Mouse (Mus musculus) CH12.LX (cell line): Measurements from ENCODE around the gene B3galt5. TPM values are rescaled to one million over a fixed set of nuclear protein-coding genes. Genes with fewer than 3 reads are reported as not detected.

Source experiments
- DNase-seq: peaks from one replicate; pipeline ENCODE4 v3.0.0-alpha.2; 2013; ENCODE audit errors: extremely low read depth
- H3K27ac ChIP-seq: 2 replicates; pipeline ENCODE4 v1.5.1; 2012; ENCODE audit warnings: low read depth, mild to moderate bottlenecking, control low read depth, moderate library complexity; ENCODE audit not compliant: insufficient read depth
- H3K27me3 ChIP-seq: replicated peaks from 2 replicates; pipeline ENCODE3; 2012; ENCODE audit warnings: inconsistent platforms
- H3K36me3 ChIP-seq, 2 experiments: replicated peaks in 1 of 2; 2 replicates each; pipeline versions ENCODE3 to v1.6.1; 2012; ENCODE audit warnings: inconsistent platforms in 1 of 2, low read length in 1 of 2, mild to moderate bottlenecking in 1 of 2, mixed read lengths in 1 of 2, moderate library complexity in 1 of 2; ENCODE audit not compliant: control insufficient read depth in 1 of 2, insufficient read depth in 1 of 2
- H3K4me1 ChIP-seq, 2 experiments: 2 replicates each; pipeline ENCODE4 v1.6.1; 2012; ENCODE audit warnings: inconsistent platforms in 1 of 2, moderate library complexity in 1 of 2; ENCODE audit not compliant: insufficient read depth in 2 of 2, control insufficient read depth in 1 of 2
- H3K4me2 ChIP-seq: 2 replicates; pipeline ENCODE4 v1.6.1; 2012; ENCODE audit warnings: low read depth, mild to moderate bottlenecking, control low read depth; ENCODE audit not compliant: poor library complexity, insufficient read depth, severe bottlenecking
- H3K4me3 ChIP-seq, 3 experiments: fragments of 150-350 bp in 1 of 3; sonication (generic) in 1 of 3; replicated peaks in 1 of 3; 2 replicates each; pipeline versions ENCODE3 to v1.5.1; 2011 to 2012; ENCODE audit warnings: low read depth in 2 of 3, low read length in 2 of 3, mild to moderate bottlenecking in 2 of 3, moderate library complexity in 2 of 3, control low read depth in 1 of 3, improper control_type of control experiment in 1 of 3, inconsistent platforms in 1 of 3, mixed read lengths in 1 of 3; ENCODE audit not compliant: poor library complexity in 1 of 3
- H3K79me2 ChIP-seq: replicated peaks from 2 replicates; pipeline ENCODE4 v1.6.1; 2012; ENCODE audit warnings: mild to moderate bottlenecking, moderate library complexity; ENCODE audit not compliant: control insufficient read depth, poor library complexity, insufficient read depth, severe bottlenecking; ENCODE audit errors: extremely low read depth
- H3K9ac ChIP-seq: 2 replicates; pipeline ENCODE4 v1.6.1; 2012; ENCODE audit warnings: low read depth, mild to moderate bottlenecking, control low read depth, moderate library complexity; ENCODE audit not compliant: insufficient read depth
- H3K9me3 ChIP-seq: replicated peaks from 2 replicates; pipeline ENCODE3; 2012; ENCODE audit warnings: low read length, inconsistent platforms, mixed read lengths
- BHLHE40 ChIP-seq: IDR thresholded peaks from 2 replicates; pipeline ENCODE4 v1.6.1; 2011; ENCODE audit warnings: mild to moderate bottlenecking, low read depth, low read length, improper control_type of control experiment
- CHD2 ChIP-seq: IDR thresholded peaks from 2 replicates; pipeline ENCODE4 v1.6.1; 2011; ENCODE audit warnings: low read length, improper control_type of control experiment
- CTCF ChIP-seq, 2 experiments: IDR thresholded peaks in 1 of 2; conservative IDR thresholded peaks in 1 of 2; 2 replicates each; pipeline ENCODE4 v1.5.1; 2011 to 2012; ENCODE audit warnings: low read depth in 2 of 2, low read length in 2 of 2, improper control_type of control experiment in 1 of 2, inconsistent platforms in 1 of 2, mild to moderate bottlenecking in 1 of 2, moderate library complexity in 1 of 2
- ELF1 ChIP-seq: IDR thresholded peaks from 2 replicates; pipeline ENCODE4 v1.6.1; 2014; ENCODE audit warnings: low read depth, mild to moderate bottlenecking, inconsistent platforms, low read length, improper control_type of control experiment
- EP300 ChIP-seq: IDR thresholded peaks from 2 replicates; pipeline ENCODE4 v1.6.1; 2011; ENCODE audit warnings: low read length, improper control_type of control experiment
- ETS1 ChIP-seq: conservative IDR thresholded peaks from 2 replicates; pipeline ENCODE4 v1.6.1; 2012; ENCODE audit warnings: low read depth, mild to moderate bottlenecking, inconsistent platforms, low read length, improper control_type of control experiment, moderate library complexity
- IRF4 ChIP-seq: IDR thresholded peaks from 2 replicates; pipeline ENCODE4 v1.6.1; 2014; ENCODE audit warnings: low read depth, mild to moderate bottlenecking, inconsistent platforms, low read length, improper control_type of control experiment
- JUND ChIP-seq: conservative IDR thresholded peaks from 2 replicates; pipeline ENCODE4 v1.6.1; 2011; ENCODE audit warnings: low read depth, low read length, improper control_type of control experiment
- KAT2A ChIP-seq: IDR thresholded peaks from 2 replicates; pipeline ENCODE4 v1.6.1; 2012; ENCODE audit warnings: low read length, improper control_type of control experiment, inconsistent platforms; ENCODE audit not compliant: insufficient replicate concordance
- MAFK ChIP-seq: IDR thresholded peaks from 2 replicates; pipeline ENCODE4 v1.6.1; 2011; ENCODE audit warnings: low read length, improper control_type of control experiment; ENCODE audit not compliant: insufficient replicate concordance
- MAX ChIP-seq: IDR thresholded peaks from 2 replicates; pipeline ENCODE4 v1.6.1; 2011; ENCODE audit warnings: low read length, improper control_type of control experiment
- MAZ ChIP-seq: IDR thresholded peaks from 2 replicates; pipeline ENCODE4 v1.6.1; 2012; ENCODE audit warnings: low read depth, mild to moderate bottlenecking, inconsistent platforms, low read length, improper control_type of control experiment, moderate library complexity
- NRF1 ChIP-seq: IDR thresholded peaks from 2 replicates; pipeline ENCODE4 v1.6.1; 2014; ENCODE audit warnings: low read depth, mild to moderate bottlenecking, inconsistent platforms, low read length, improper control_type of control experiment, moderate library complexity
- POLR2A ChIP-seq: IDR thresholded peaks from 2 replicates; pipeline ENCODE4 v1.6.1; 2011; ENCODE audit warnings: low read depth, mild to moderate bottlenecking, improper control_type of control experiment, low read length
- RAD21 ChIP-seq: IDR thresholded peaks from 2 replicates; pipeline ENCODE4 v1.6.1; 2011; ENCODE audit warnings: low read depth, mild to moderate bottlenecking, low read length, improper control_type of control experiment, moderate library complexity
- TBP ChIP-seq: conservative IDR thresholded peaks from 2 replicates; pipeline ENCODE4 v1.6.1; 2011; ENCODE audit warnings: low read depth, low read length, improper control_type of control experiment
- TCF12 ChIP-seq: IDR thresholded peaks from 2 replicates; pipeline ENCODE4 v1.6.1; 2014; ENCODE audit warnings: low read depth, mild to moderate bottlenecking, inconsistent platforms, low read length, improper control_type of control experiment
- ZC3H11A ChIP-seq: IDR thresholded peaks from 2 replicates; pipeline ENCODE4 v1.6.1; 2012; ENCODE audit warnings: low read depth, mild to moderate bottlenecking, inconsistent platforms, low read length, improper control_type of control experiment
- dilution Hi-C: fragments of 300-500 bp; cut with MboI; formaldehyde crosslinking; loops from 2 replicates; pipeline ENCODE4 v1.14.3; 2020; ENCODE audit warnings: low sequenced_read_pairs; ENCODE audit not compliant: extremely low pct_unique_long_range_greater_than_20kb, extremely low pct_ligation_motif_present
- in situ Hi-C: fragments of 300-500 bp; cut with MboI; formaldehyde crosslinking; loops from 3 replicates; pipeline ENCODE4 v1.14.3; 2019; ENCODE audit warnings: low sequenced_read_pairs, low pct_ligation_motif_present, low pct_unique_long_range_greater_than_20kb, mixed read lengths
- polyA plus RNA-seq: library from polyadenylated mRNA; unstranded; fragments of >175 nt; gene quantifications from 2 replicates; pipeline ENCODE4 v1.2.1, GENCODE M21; 2012; ENCODE audit warnings: low read depth; ENCODE audit not compliant: insufficient read length
- total RNA-seq, 2 experiments: library from RNA; depleted of rRNA; stranded (reverse); fragments of 300-350 nt in 1 of 2; fragments of >200 nt in 1 of 2; gene quantifications; 2 replicates each; pipeline ENCODE4 v1.2.3; 2012 to 2014

Gene B3galt5
- total and polyA plus RNA-seq, 3 experiments = 0.04 to 0.87 (median 0.23) TPM

GRCm38 (mm10) chr16:96304438-96304837, 68.8 kb downstream of the B3galt5 start:
- Histone ChIP-seq H3K9me3 (peaks cover 3% of the 10 kb centered on the region), H3K27ac (no peak overlapping the region), H3K27me3 (no peaks in the 10 kb centered on the region), H3K4me3 (no peak overlapping the region), H3K79me2 (no peaks in the 10 kb centered on the region), H3K4me1 (peaks cover 0 to 11% of the 10 kb centered on the region in 2 experiments; a peak in 1 of 4 replicates), H3K9ac (no peak overlapping the region), H3K36me3 (no peaks in the 10 kb centered on the region), H3K4me2 (no peak overlapping the region)
- no peak for TF ChIP-seq IRF4
- TF ChIP-seq POLR2A = no peak
- no peak for TF ChIP-seq MAX
- no peak for TF ChIP-seq EP300
- no peak for TF ChIP-seq KAT2A
- TF ChIP-seq NRF1 = no peak
- no peak for TF ChIP-seq CHD2
- TF ChIP-seq RAD21 = no peak
- no peak for TF ChIP-seq ZC3H11A
- no peak for TF ChIP-seq CTCF (conservative IDR thresholded peaks at IDR 0.05 in 1 of 2, IDR thresholded peaks at IDR 0.05 in 1 of 2; ENCODE audit: low read depth in 2 of 2, low read length in 2 of 2)
- no peak for TF ChIP-seq MAZ
- TF ChIP-seq BHLHE40 = no peak
- no peak for TF ChIP-seq JUND
- TF ChIP-seq MAFK = no peak
- dilution Hi-C loops = no loop called here
- DNase-seq = no peak
- in situ Hi-C loops = no loop called here

- Histone ChIP-seq H3K27ac (no peak overlapping the region), H3K4me3 (no peak overlapping the region), H3K36me3 (no peaks in the 10 kb centered on the region), H3K79me2 (no peaks in the 10 kb centered on the region), H3K9me3 (no peaks in the 10 kb centered on the region), H3K4me1 (no peaks in the 10 kb centered on the region), H3K4me2 (no peak overlapping the region), H3K27me3 (no peaks in the 10 kb centered on the region), H3K9ac (no peak overlapping the region)
- dilution Hi-C loops (no loop called here), in situ Hi-C loops (no loop called here)
- no peak for DNase-seq
- TF ChIP-seq ELF1 (no peak), TBP (no peak), POLR2A (no peak), TCF12 (no peak), ETS1 (no peak)
These were observed 71.3 kb downstream of the B3galt5 start for GRCm38 (mm10) chr16:96306905-96307304.
